Comparison of ENCODE assay signal across 9 mouse cellular contexts in the genomic region with DNA sequence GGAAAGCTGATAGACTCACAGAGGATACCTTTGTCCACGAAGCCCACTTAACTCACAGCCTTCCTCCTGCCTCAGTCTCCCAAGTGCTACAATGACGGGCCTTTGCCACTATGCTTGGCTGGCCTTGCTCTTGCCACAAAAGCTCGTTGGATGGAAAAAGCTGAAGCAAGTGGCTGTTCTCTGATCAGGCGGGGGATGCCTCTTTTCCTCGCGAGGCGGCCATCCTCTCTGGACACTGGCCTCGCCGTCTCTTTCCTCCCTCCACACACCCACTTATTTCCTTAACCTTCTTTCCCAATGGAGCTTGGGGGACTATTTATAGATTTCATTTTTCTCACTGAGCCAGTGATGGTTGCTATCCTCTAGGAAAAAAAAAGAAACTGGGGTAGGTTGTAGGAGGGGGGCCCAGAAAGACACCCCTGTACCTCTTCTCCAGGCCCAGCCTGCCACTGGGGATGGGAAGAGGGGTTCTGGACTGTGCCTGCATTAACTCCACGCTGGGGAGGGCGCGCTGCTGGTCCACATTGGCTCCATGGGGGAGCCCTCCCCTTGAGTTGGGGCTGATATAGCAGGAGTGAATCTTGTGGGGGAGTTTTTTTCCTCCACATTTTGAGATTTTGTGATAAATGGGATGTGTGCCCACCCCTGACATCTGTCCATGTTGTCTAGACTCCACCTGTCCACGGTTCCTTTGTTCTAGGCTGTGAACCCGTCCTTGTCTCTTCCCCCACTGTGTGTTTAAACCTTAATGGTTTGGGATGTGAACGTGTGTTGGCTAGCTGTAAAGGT. TPM values are rescaled to one million over a fixed set of nuclear protein-coding genes. Genes with fewer than 3 reads are reported as not detected.
DNase-seq lines count a peak whose midpoint lies in the region; ATAC-seq and TF ChIP-seq lines count a peak whose summit lies in the region.
"Had no signal": no experiment of that assay in that cellular context is flagged by ENCODE, and none has a peak within 500 bp of the region (broad histone marks: within the 10 kb centered on the region; RNA-seq: fewer than 3 reads in every experiment).

No protein-coding gene starts in this region.

- H3K4me3 ChIP-seq in kidney, adult 2 months (ENCODE audit: insufficient read depth, low read depth, low read length): no peak overlapping the region
- H3K4me3 ChIP-seq in brown adipose tissue, adult 24 weeks (ENCODE audit: insufficient read depth, low read depth, low read length): no peak overlapping the region
- no peak overlapping the region for H3K4me3 ChIP-seq in heart, postnatal 0 days (ENCODE audit: low read depth, low read length)
- no peak overlapping the region for H3K4me3 ChIP-seq in midbrain, embryonic 11.5 days (ENCODE audit: low read depth, low read length)

- H3K4me2 ChIP-seq in heart, postnatal 0 days (ENCODE audit: low read depth, low read length): peak overlapping the region; percentile 8; the same call in 1 of the 2 replicates
- no peak overlapping the region for H3K4me2 ChIP-seq in midbrain, embryonic 11.5 days

- H3K9me3 ChIP-seq in heart, postnatal 0 days (replicated peaks; ENCODE audit: control insufficient read depth, low read length): no peaks in the 10 kb centered on the region
- H3K9me3 ChIP-seq in midbrain, embryonic 11.5 days (ENCODE audit: control insufficient read depth, low read length): no peaks in the 10 kb centered on the region

- H3K27me3 ChIP-seq in kidney, adult 2 months (replicated peaks; ENCODE audit: control insufficient read depth, insufficient read depth, low read length): no peaks in the 10 kb centered on the region
- no peaks in the 10 kb centered on the region for H3K27me3 ChIP-seq in heart, postnatal 0 days (ENCODE audit: control insufficient read depth, insufficient read depth, low read length)
- H3K27me3 ChIP-seq in midbrain, embryonic 11.5 days (ENCODE audit: control insufficient read depth, insufficient read depth, low read length): no peaks in the 10 kb centered on the region

- no peak overlapping the region for H3K9ac ChIP-seq in heart, postnatal 0 days (replicated peaks; ENCODE audit: low read depth, low read length)
- H3K9ac ChIP-seq in midbrain, embryonic 11.5 days (ENCODE audit: low read length): no peak overlapping the region; the same call in 1 of the 2 replicates

- no peak for TF ChIP-seq CTCF in kidney, adult 2 months (conservative IDR thresholded peaks at IDR 0.05; ENCODE audit: insufficient read depth, insufficient read length, low read depth, low read length)
- no peak for TF ChIP-seq CTCF in heart, postnatal 0 days (IDR thresholded peaks at IDR 0.05; ENCODE audit: low read depth)

- WGBS in kidney, adult 2 months: 49% methylated on average over 15 of the region's 15 CpGs
- WGBS in heart, postnatal 0 days: 46% methylated on average over 15 of the region's 15 CpGs
- WGBS in midbrain, embryonic 11.5 days: 66% methylated on average over 15 of the region's 15 CpGs

- H3K36me3 ChIP-seq in kidney, adult 2 months (ENCODE audit: control insufficient read depth, insufficient read depth, low read length): peaks cover 18% of the 10 kb centered on the region
- peaks cover 55% of the 10 kb centered on the region for H3K36me3 ChIP-seq in heart, postnatal 0 days (replicated peaks; ENCODE audit: control insufficient read depth, insufficient read depth, low read length)
- H3K36me3 ChIP-seq in midbrain, embryonic 11.5 days (ENCODE audit: control insufficient read depth, insufficient read depth, low read length): peaks cover 53% of the 10 kb centered on the region

- TF ChIP-seq POLR2A in kidney, adult 2 months (IDR thresholded peaks at IDR 0.05; ENCODE audit: low read depth, low read length): no peak

- H3K4me1 ChIP-seq in kidney, adult 2 months (ENCODE audit: control insufficient read depth, insufficient read depth, low read length): peaks cover 58% of the 10 kb centered on the region
- peaks cover 36% of the 10 kb centered on the region for H3K4me1 ChIP-seq in brown adipose tissue, adult 24 weeks (ENCODE audit: control insufficient read depth, insufficient read depth, insufficient read length, low read length)
- H3K4me1 ChIP-seq in heart, postnatal 0 days (ENCODE audit: control insufficient read depth, insufficient read depth): peaks cover 60% of the 10 kb centered on the region
- peaks cover 72% of the 10 kb centered on the region for H3K4me1 ChIP-seq in midbrain, embryonic 11.5 days (ENCODE audit: control insufficient read depth, insufficient read depth, low read length)

- DNase-seq in kidney, adult 2 months: peak; percentile 14
- no peak for DNase-seq in kidney, postnatal 4 days
- DNase-seq in heart, postnatal 0 days (ENCODE audit: low spot score): no peak
- no peak for DNase-seq in midbrain, embryonic 11.5 days (ENCODE audit: low spot score, missing footprints)
- no peak for DNase-seq in layer of hippocampus, postnatal 36 days
- DNase-seq in T-cell, adult 2 months (ENCODE audit: low spot score): no peak
- DNase-seq: cerebellum, postnatal 25 days had no signal

- peak overlapping the region; percentile 30 for H3K27ac ChIP-seq in kidney, adult 2 months (ENCODE audit: insufficient read depth, low read depth, low read length)
- peak overlapping the region; percentile 97 for H3K27ac ChIP-seq in brown adipose tissue, adult 24 weeks (replicated peaks; ENCODE audit: low read depth, low read length)
- H3K27ac ChIP-seq in heart, postnatal 0 days (ENCODE audit: low read depth): peak overlapping the region; percentile 95
- peak overlapping the region; percentile 76 for H3K27ac ChIP-seq in midbrain, embryonic 11.5 days (ENCODE audit: low read depth, low read length)

- TF ChIP-seq EP300 in heart, postnatal 0 days (IDR thresholded peaks at IDR 0.05; ENCODE audit: low read depth): no peak

- ATAC-seq in heart, postnatal 0 days (ENCODE audit: insufficient read depth, low read depth): no peak
- no peak for ATAC-seq in midbrain, embryonic 11.5 days (ENCODE audit: low FRiP score)
- ATAC-seq in megakaryocyte progenitor cell, adult 5-6 weeks (replicated peaks; ENCODE audit: poor library complexity): no peak

RNA-seq across cellular contexts. Expression of gene Cirbp, which starts 8.4 kb away (rescaled TPM):
- 86.7 and 87.8 TPM in 2 replicates for polyA plus RNA-seq in kidney, adult 2 months (2012; rRNA removed)
- polyA plus RNA-seq in brown adipose tissue, adult 24 weeks (2012; ENCODE audit: insufficient read depth, insufficient read length, missing spikeins): 15.1 and 27.5 TPM in 2 replicates
- 121 and 163 TPM in 2 replicates for total RNA-seq in heart, postnatal 0 days (2014; rRNA removed; ENCODE audit: low replicate concordance)
- 208 and 330 TPM in 2 replicates for polyA plus RNA-seq in heart, postnatal 0 days (2015; fragmentation: Nextera tagmentation; extraction: Ambion mirVana)
- polyA plus RNA-seq in midbrain, embryonic 11.5 days (2014; fragmentation: Nextera tagmentation; extraction: Ambion mirVana): 81.5 and 87.1 TPM in 2 replicates
- total RNA-seq in layer of hippocampus, postnatal 36 days (2021): 10 to 100 TPM; 58.5 to 63.4 TPM
- 16.1 and 18.4 TPM in 2 replicates for total RNA-seq in megakaryocyte progenitor cell, adult 5-6 weeks (2015)
- total RNA-seq in megakaryocyte progenitor cell, adult 5-6 weeks (2017): 35.4 and 60.4 TPM in 2 replicates

RNA-seq across cellular contexts. Expression of gene Midn, which starts 9.3 kb away (rescaled TPM):
- polyA plus RNA-seq in kidney, adult 2 months (2012; rRNA removed): 65.6 and 67.0 TPM in 2 replicates
- 25.5 and 31.6 TPM in 2 replicates for polyA plus RNA-seq in brown adipose tissue, adult 24 weeks (2012; ENCODE audit: insufficient read depth, insufficient read length, missing spikeins)
- 100 and 122 TPM in 2 replicates for total RNA-seq in heart, postnatal 0 days (2014; rRNA removed; ENCODE audit: low replicate concordance)
- 12.4 and 15.8 TPM in 2 replicates for polyA plus RNA-seq in heart, postnatal 0 days (2015; fragmentation: Nextera tagmentation; extraction: Ambion mirVana)
- 66.0 and 71.3 TPM in 2 replicates for polyA plus RNA-seq in midbrain, embryonic 11.5 days (2014; fragmentation: Nextera tagmentation; extraction: Ambion mirVana)
- total RNA-seq in layer of hippocampus, postnatal 36 days (2021): 10 to 100 TPM; 58.9 to 62.6 TPM
- total RNA-seq in megakaryocyte progenitor cell, adult 5-6 weeks (2015): 21.4 and 22.2 TPM in 2 replicates
- total RNA-seq in megakaryocyte progenitor cell, adult 5-6 weeks (2017): 12.7 and 17.9 TPM in 2 replicates

RNA-seq across cellular contexts. Expression of gene 1600002K03Rik, which starts 15.4 kb away (rescaled TPM):
- polyA plus RNA-seq in kidney, adult 2 months (2012; rRNA removed): 7.9 and 11.2 TPM in 2 replicates
- polyA plus RNA-seq in brown adipose tissue, adult 24 weeks (2012; ENCODE audit: insufficient read depth, insufficient read length, missing spikeins): 10.9 and 14.9 TPM in 2 replicates
- 0.66 and 8.9 TPM in 2 replicates for total RNA-seq in heart, postnatal 0 days (2014; rRNA removed; ENCODE audit: low replicate concordance)
- polyA plus RNA-seq in heart, postnatal 0 days (2015; fragmentation: Nextera tagmentation; extraction: Ambion mirVana): 4.6 and 5.7 TPM in 2 replicates
- polyA plus RNA-seq in midbrain, embryonic 11.5 days (2014; fragmentation: Nextera tagmentation; extraction: Ambion mirVana): 8.0 and 8.7 TPM in 2 replicates
- 1 to 10 TPM; 6.4 to 6.9 TPM for total RNA-seq in layer of hippocampus, postnatal 36 days (2021)
- 17.2 and 18.2 TPM in 2 replicates for total RNA-seq in megakaryocyte progenitor cell, adult 5-6 weeks (2015)
- 13.4 and 13.5 TPM in 2 replicates for total RNA-seq in megakaryocyte progenitor cell, adult 5-6 weeks (2017)

RNA-seq across cellular contexts. Expression of gene Cbarp, which starts 16.7 kb away (rescaled TPM):
- 8.1 and 8.7 TPM in 2 replicates for polyA plus RNA-seq in kidney, adult 2 months (2012; rRNA removed)
- 1.1 and 1.5 TPM in 2 replicates for polyA plus RNA-seq in brown adipose tissue, adult 24 weeks (2012; ENCODE audit: insufficient read depth, insufficient read length, missing spikeins)
- 2.8 and 5.9 TPM in 2 replicates for total RNA-seq in heart, postnatal 0 days (2014; rRNA removed; ENCODE audit: low replicate concordance)
- 1.0 and 1.1 TPM in 2 replicates for polyA plus RNA-seq in heart, postnatal 0 days (2015; fragmentation: Nextera tagmentation; extraction: Ambion mirVana)
- 11.1 and 11.8 TPM in 2 replicates for polyA plus RNA-seq in midbrain, embryonic 11.5 days (2014; fragmentation: Nextera tagmentation; extraction: Ambion mirVana)
- total RNA-seq in layer of hippocampus, postnatal 36 days (2021): 100 to 1,000 TPM; 336 to 379 TPM
- total RNA-seq in megakaryocyte progenitor cell, adult 5-6 weeks (2015): 3.8 and 4.8 TPM in 2 replicates
- 2.0 and 2.2 TPM in 2 replicates for total RNA-seq in megakaryocyte progenitor cell, adult 5-6 weeks (2017)

RNA-seq across cellular contexts. Expression of gene Atp5d, which starts 18.9 kb away (rescaled TPM):
- 1,948 and 2,036 TPM in 2 replicates for polyA plus RNA-seq in kidney, adult 2 months (2012; rRNA removed)
- 1,146 and 1,395 TPM in 2 replicates for polyA plus RNA-seq in brown adipose tissue, adult 24 weeks (2012; ENCODE audit: insufficient read depth, insufficient read length, missing spikeins)
- 970 and 972 TPM in 2 replicates for total RNA-seq in heart, postnatal 0 days (2014; rRNA removed; ENCODE audit: low replicate concordance)
- 1,858 and 1,876 TPM in 2 replicates for polyA plus RNA-seq in heart, postnatal 0 days (2015; fragmentation: Nextera tagmentation; extraction: Ambion mirVana)
- polyA plus RNA-seq in midbrain, embryonic 11.5 days (2014; fragmentation: Nextera tagmentation; extraction: Ambion mirVana): 329 and 355 TPM in 2 replicates
- 100 to 1,000 TPM; 324 to 369 TPM for total RNA-seq in layer of hippocampus, postnatal 36 days (2021)
- total RNA-seq in megakaryocyte progenitor cell, adult 5-6 weeks (2015): 187 and 199 TPM in 2 replicates
- total RNA-seq in megakaryocyte progenitor cell, adult 5-6 weeks (2017): 37.6 and 39.3 TPM in 2 replicates

Comparison
In these comparisons a context has a peak if more than half of its experiments do, and no peak if none do; other contexts are left out.
1. H3K27ac ChIP-seq: peak in every context shown above with its lines; median percentile 97 in brown adipose tissue, adult 24 weeks; 95 in heart, postnatal 0 days; 76 in midbrain, embryonic 11.5 days; 30 in kidney, adult 2 months.